Mouse (Mus musculus): ENCODE results near the gene Rab35.

DNA sequence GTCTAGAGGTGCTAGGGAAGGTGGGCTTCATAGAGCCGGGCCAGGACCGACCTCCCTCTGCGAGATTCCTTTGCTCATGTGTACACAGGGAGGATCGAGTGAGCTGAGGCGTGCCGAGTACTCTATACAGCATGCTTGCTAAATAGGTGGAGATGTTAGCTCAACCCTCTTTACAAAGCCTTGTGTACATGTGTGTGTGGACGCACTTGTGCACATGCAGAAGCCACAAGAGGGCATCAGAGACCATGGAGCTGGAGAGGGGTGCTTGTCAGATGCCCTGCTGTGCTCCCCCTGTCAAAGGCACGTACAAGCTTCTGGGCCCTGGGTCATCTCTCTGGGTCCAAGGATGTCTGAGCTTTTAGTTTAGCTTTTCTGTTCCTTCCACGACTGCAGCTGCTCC is 12.5 kb downstream of the Rab35 start:
- TF ChIP-seq POLR2A (IDR thresholded peaks at IDR 0.05; ENCODE audit: low read depth, low read length) (no peak), CTCF (conservative IDR thresholded peaks at IDR 0.05; ENCODE audit: insufficient read depth, insufficient read length, low read depth, low read length) (peak; percentile 40; the same call in 1 of the 2 replicates)
